Mouse (Mus musculus) embryonic stem cell, embryonic (primary cell): ENCODE measurements around the gene Il18.

Experiments used
- CTCF ChIA-PET, 4 experiments: fragments of 300-600 bp in 2 of 4; fragments of 350-600 bp in 2 of 4; sonication (Branson Sonifier 250); formaldehyde crosslinking; loops; one replicate each; lab custom pipeline; 2022; ENCODE audit warnings: inconsistent platforms in 2 of 4; lab: Charles Lee
- POLR2A ChIA-PET, 4 experiments: fragments of 300-600 bp in 2 of 4; fragments of 350-600 bp in 2 of 4; sonication (Branson Sonifier 250); formaldehyde crosslinking; loops; one replicate each; lab custom pipeline; 2022; ENCODE audit warnings: antibody characterized with exemption in 4 of 4, inconsistent platforms in 1 of 4; lab: Charles Lee

Gene Il18

GRCm38 (mm10) chr9:50554241-50555093 lies at the start of gene Il18:
Il18 (plus strand) TSS chr9:50554827.
- POLR2A ChIA-PET, result interaction anchor here in 2 of 4 experiments (0.6 to 1.1 kb wide), 4 partner anchors 10 to 431 kb away, joined by 3 read pairs; no protein-coding TSS in a partner anchor
- CTCF ChIA-PET, result interaction anchor here in 3 of 4 experiments (0.7 to 1.8 kb wide), 5 partner anchors 26 to 102 kb away, joined by 3 to 5 read pairs (median 5); partner anchors contain the start of gene Pts (in 3 of the 3)

DNA sequence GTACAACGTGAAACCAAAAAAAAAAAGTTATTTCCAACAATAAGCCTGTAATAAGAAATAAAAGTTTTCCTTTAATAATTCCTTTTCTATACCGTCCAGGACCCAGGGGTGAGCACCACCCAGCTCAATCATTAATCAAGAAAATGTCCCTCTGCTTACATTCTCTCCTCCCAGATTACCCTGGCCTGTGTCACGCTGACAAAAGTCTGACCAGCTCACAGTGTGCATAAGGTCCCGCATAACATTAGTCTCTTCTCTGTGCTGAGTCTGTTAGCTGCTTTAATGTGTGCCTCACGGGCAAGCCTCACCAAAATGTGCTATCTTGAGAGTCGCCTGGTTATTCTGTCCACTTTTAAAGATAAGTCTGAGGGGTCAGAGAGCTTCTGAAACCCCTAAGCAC lies 49.2 kb upstream of the Il18 start:
- POLR2A ChIA-PET, result interaction anchor here in 2 of 4 experiments (0.5 to 2.1 kb wide), 8 partner anchors 9 to 98 kb away, joined by 3 to 11 read pairs (median 3); partner anchors contain the start of genes Pts (in 2 of the 2) and Sdhd (in 1 of the 2)

GRCm38 (mm10) chr9:50507570-50507969 lies 47.1 kb upstream of the Il18 start:
- ChIA-PET POLR2A (interaction anchor here in 1 of 4 experiments (0.8 to 1.1 kb wide), 3 partner anchors 14 to 96 kb away, joined by 3 to 5 read pairs (median 3); partner anchors contain the start of genes Plet1, Sdhd and Timm8b), CTCF (interaction anchor here in 1 of 4 experiments (1.0 kb wide), 1 partner anchor 13 kb away, joined by 3 read pairs; the partner anchor contains the start of gene Plet1)

More for the DNA sequence above, 49.2 kb upstream of the Il18 start:
- CTCF ChIA-PET, result interaction anchor here in 2 of 4 experiments (1.0 to 1.3 kb wide), 2 partner anchors 23 to 42 kb away, joined by 3 to 7 read pairs; partner anchors contain the start of gene Pts (in 1 of the 2)

GRCm38 (mm10) chr9:50515462-50515861 lies 39.2 kb upstream of the Il18 start:
- ChIA-PET POLR2A (interaction anchor here in 1 of 4 experiments (0.6 to 1.0 kb wide), 2 partner anchors 63 to 66 kb away, joined by 3 read pairs; no protein-coding TSS in a partner anchor), CTCF (interaction anchor here in 2 of 4 experiments (1.1 kb wide), 2 partner anchors 13 to 53 kb away, joined by 3 to 4 read pairs; partner anchors contain the start of gene Pts (in 1 of the 2))

- CTCF ChIA-PET, result interaction anchor here (0.7 to 3.5 kb wide), 16 partner anchors 9 to 202 kb away, joined by 3 to 34 read pairs (median 4); partner anchors contain the start of gene Pts (in 4 of the 4)
- POLR2A ChIA-PET, result interaction anchor here in 3 of 4 experiments (0.5 to 1.3 kb wide), 4 partner anchors 9 to 75 kb away, joined by 3 to 5 read pairs (median 4); partner anchors contain the start of gene Pts (in 2 of the 3)
These were observed 35.8 kb upstream of the Il18 start for GRCm38 (mm10) chr9:50518781-50519180.

DNA sequence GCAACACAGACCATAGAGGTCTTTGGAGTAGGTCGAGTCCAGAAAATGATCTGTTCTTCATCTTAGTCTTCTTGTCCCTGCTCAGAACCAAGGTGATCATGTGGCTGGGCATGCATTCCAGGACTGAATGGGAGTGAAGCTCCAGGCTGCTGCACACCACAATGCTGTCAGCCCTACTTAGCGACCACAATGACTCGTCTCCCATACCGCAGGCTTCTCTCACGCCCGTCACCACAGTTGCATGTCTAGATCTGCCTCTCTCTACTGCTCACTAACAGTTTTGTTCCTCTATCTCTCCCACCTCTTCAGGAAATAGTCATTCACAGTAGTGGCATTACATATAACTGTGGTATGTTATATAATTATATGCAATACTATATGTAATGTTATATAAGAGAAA lies 33.9 kb upstream of the Il18 start:
- POLR2A ChIA-PET, result no interaction called here
- CTCF ChIA-PET, result interaction anchor here in 2 of 4 experiments (0.5 to 2.3 kb wide), 2 partner anchors 8 to 68 kb away, joined by 4 to 5 read pairs; partner anchors contain the start of gene Pts (in 1 of the 2)

DNA sequence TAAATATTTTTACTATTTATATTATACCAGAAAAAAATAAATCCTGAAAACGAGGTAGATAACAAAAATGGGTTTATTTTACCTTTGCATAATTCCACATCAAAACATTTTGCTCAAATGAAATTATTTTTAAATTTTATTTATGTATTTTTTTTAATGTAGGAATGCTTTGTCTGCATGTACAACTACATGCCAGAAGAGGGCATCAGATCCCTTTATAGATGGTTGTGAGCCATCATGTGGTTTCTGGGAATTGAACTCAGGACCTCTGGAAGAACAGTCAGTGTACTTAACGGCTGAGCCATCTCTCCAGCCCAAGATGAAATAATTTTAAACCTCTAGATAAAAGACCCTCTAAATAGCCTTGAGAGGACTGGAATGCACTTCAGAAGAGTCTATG lies 33.1 kb upstream of the Il18 start:
- CTCF ChIA-PET, result interaction anchor here in 1 of 4 experiments (2.3 kb wide), 1 partner anchor 69 kb away, joined by 5 read pairs; no protein-coding TSS in a partner anchor
- POLR2A ChIA-PET, result no interaction called here

DNA sequence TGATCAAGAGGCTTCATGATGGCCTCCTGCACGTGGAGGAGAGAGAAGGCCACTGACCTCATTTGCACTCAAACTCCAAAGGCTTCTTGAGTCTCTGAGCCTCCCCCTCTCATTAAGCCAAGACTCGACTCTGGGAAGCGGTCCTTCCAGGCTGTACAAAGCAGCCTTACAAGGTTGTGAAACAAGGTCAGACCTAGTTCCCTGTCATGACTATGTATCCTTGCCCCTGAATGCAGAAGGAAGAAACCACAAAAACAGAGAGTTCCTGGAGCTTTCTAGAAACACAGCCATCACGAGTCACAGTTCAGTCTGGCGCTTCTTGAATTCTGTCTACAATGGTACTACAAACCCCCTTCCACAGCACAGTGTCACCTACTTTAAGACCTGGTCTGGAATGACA lies 32.1 kb upstream of the Il18 start:
- CTCF ChIA-PET, result interaction anchor here in 2 of 4 experiments (0.7 to 1.0 kb wide), 2 partner anchors 59 to 70 kb away, joined by 3 read pairs; no protein-coding TSS in a partner anchor
- POLR2A ChIA-PET, result no interaction called here

DNA sequence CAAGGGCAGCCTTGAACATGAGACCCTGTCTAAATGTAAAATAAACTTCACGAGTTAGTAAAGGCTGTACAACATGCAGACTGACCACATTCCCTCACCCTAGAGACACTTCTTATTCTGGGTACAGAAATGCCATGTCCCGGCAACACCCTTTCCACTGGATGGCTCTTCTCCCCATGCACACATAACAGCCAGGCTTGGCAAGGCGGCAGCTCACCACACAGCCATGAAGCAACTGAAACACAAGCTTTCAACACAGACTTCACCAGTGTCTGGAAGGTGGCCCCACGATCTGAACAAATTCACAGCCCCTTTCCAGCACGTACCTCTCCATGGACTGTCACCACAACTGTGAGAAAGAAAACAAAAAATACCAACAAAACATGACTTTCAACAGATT lies 29.7 kb upstream of the Il18 start:
- CTCF ChIA-PET, result interaction anchor here in 2 of 4 experiments (1.0 to 4.8 kb wide), 4 partner anchors 62 to 81 kb away, joined by 5 to 93 read pairs (median 6); no protein-coding TSS in a partner anchor
- POLR2A ChIA-PET, result interaction anchor here in 2 of 4 experiments (0.5 to 1.8 kb wide), 7 partner anchors 20 to 1443 kb away, joined by 3 to 7 read pairs (median 4); partner anchors contain the start of gene Plet1 (in 1 of the 2)

DNA sequence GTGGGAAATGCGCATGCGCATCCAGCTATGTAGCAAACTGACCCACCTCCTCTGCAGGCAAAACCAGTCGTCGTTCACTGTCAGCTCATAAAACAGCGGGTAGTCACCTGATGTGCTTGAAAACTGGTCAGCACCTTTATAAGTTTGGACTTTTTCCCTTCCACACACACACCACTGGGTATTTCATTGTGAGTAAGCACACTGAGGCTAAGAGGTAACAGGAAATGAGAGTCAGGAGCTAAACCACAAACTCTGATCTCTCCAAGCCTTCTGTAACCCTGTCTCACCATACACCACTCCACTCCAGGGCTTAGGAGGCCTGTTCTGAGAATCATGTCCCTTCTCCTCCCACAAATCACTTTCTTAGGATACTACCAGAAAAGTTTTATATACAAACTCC lies 29.0 kb upstream of the Il18 start:
- ChIA-PET CTCF (interaction anchor here in 2 of 4 experiments (0.8 to 4.8 kb wide), 5 partner anchors 62 to 81 kb away, joined by 3 to 93 read pairs (median 6); no protein-coding TSS in a partner anchor), POLR2A (interaction anchor here in 2 of 4 experiments (0.5 to 1.8 kb wide), 8 partner anchors 20 to 1444 kb away, joined by 3 to 7 read pairs (median 4); partner anchors contain the start of gene Plet1 (in 1 of the 2))

DNA sequence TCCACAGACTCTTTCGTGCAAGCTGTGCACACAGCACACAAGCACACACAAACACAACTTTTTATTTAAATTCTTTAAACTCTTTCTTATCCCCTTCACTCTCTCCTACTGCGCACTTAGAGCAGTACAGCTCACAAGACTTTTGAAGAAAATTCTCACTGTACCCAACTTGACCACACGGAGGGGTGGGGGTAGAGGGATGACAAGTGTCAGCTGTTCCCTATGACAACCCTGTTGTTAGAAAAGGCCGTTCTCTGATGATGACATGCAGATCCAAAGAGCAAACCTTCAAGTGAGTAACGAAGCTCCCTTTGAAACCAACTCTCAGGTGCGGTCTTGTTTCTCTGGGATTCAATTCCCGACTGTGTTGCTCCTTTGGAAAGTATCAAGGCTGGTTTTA lies 26.8 kb upstream of the Il18 start:
- CTCF ChIA-PET, result interaction anchor here (0.7 to 4.8 kb wide), 99 partner anchors 9 to 1043 kb away, joined by 3 to 93 read pairs (median 5); partner anchors contain the start of genes Il18 (in 3 of the 4), Bco2 (in 2 of the 4), Sdhd (in 2 of the 4) and Timm8b (in 2 of the 4)
- POLR2A ChIA-PET, result interaction anchor here (0.5 to 2.8 kb wide), 56 partner anchors 9 to 1042 kb away, joined by 3 to 18 read pairs (median 4); partner anchors contain the start of genes Sdhd (in 2 of the 4), Timm8b (in 2 of the 4), Ttc12 (in 2 of the 4) and Fdxacb1 (in 1 of the 4)

- CTCF ChIA-PET, result interaction anchor here (0.6 to 4.8 kb wide), 116 partner anchors 8 to 1043 kb away, joined by 3 to 93 read pairs (median 5); partner anchors contain the start of genes Il18 (in 3 of the 4), Bco2 (in 2 of the 4), Sdhd (in 2 of the 4) and Timm8b (in 2 of the 4)
These were observed 26.2 kb upstream of the Il18 start, which contains the start of gene Pts for GRCm38 (mm10) chr9:50528293-50528892. Pts (minus strand) TSS chr9:50528724.

DNA sequence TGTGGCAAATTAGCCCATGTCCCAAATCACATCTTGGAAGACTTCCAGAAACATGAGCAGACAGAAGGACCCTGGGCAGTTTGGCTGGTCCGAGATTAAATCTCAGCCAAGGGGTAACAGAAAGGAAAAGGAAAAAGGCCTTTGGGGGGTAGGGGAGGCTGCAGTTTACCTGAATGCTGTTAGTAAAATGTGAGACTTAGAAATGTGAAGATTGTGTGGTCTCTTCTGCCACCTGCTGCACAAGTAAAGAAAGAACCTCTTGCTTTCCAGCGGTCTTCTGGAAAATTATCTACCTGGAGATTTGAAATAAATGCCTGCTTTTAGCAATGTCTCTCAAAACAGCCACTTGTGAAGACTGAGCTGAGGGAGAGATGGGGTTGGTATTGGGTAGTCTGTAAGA lies 23.7 kb upstream of the Il18 start:
- POLR2A ChIA-PET, result interaction anchor here in 1 of 4 experiments (1.0 to 1.2 kb wide), 2 partner anchors 89 to 92 kb away, joined by 3 to 4 read pairs; no protein-coding TSS in a partner anchor
- CTCF ChIA-PET, result interaction anchor here in 2 of 4 experiments (0.9 to 1.1 kb wide), 3 partner anchors 78 to 87 kb away, joined by 3 to 5 read pairs (median 4); no protein-coding TSS in a partner anchor

More at GRCm38 (mm10) chr9:50528293-50528892, 26.2 kb upstream of the Il18 start, which contains the start of gene Pts:
- POLR2A ChIA-PET, result interaction anchor here (0.5 to 2.8 kb wide), 70 partner anchors 9 to 1042 kb away, joined by 3 to 18 read pairs (median 4); partner anchors contain the start of genes Timm8b (in 3 of the 4), Sdhd (in 2 of the 4), Ttc12 (in 2 of the 4) and Fdxacb1 (in 1 of the 4)

DNA sequence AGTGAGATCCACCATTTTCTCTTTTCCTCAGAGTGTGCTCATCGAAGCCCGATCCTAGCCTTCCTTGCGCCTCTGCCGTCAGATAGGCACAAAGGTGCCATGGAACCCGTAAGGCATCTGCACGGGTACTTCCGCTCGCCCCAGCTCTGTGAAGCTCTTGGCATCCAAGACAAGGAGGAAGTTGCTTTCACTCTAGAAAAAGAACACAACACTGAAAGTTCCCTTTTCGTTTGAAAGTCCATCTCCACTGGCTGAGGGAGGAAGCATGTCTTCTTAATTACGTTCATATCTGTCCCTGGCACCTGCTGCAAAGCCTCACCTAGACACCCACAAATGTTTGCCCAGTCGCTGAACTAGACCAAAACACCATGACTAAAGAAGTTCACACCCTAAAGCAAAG lies 21.3 kb upstream of the Il18 start:
- ChIA-PET CTCF (interaction anchor here in 2 of 4 experiments (0.6 to 1.3 kb wide), 4 partner anchors 71 to 162 kb away, joined by 3 to 12 read pairs (median 3); no protein-coding TSS in a partner anchor), POLR2A (interaction anchor here in 2 of 4 experiments (0.7 kb wide), 2 partner anchors 103 to 160 kb away, joined by 3 read pairs; no protein-coding TSS in a partner anchor)

GRCm38 (mm10) chr9:50533791-50534190 lies 20.8 kb upstream of the Il18 start:
- POLR2A ChIA-PET, result interaction anchor here in 2 of 4 experiments (0.7 kb wide), 2 partner anchors 103 to 159 kb away, joined by 3 read pairs; no protein-coding TSS in a partner anchor
- CTCF ChIA-PET, result interaction anchor here in 2 of 4 experiments (0.6 to 1.3 kb wide), 3 partner anchors 71 to 163 kb away, joined by 3 to 12 read pairs (median 3); no protein-coding TSS in a partner anchor

- ChIA-PET CTCF (no interaction called here), POLR2A (no interaction called here)
These were observed 18.7 kb upstream of the Il18 start for GRCm38 (mm10) chr9:50535930-50536329.
